8 mouse cellular contexts compared by ENCODE assay signal in genomic region chr2:154507566-154508283, GRCm38 (mm10). TPM values are rescaled to one million over a fixed set of nuclear protein-coding genes. Genes with fewer than 3 reads are reported as not detected.
DNase-seq lines count a peak whose midpoint lies in the region; ATAC-seq and TF ChIP-seq lines count a peak whose summit lies in the region.

No protein-coding gene starts in this region.

- H3K9ac ChIP-seq in heart, embryonic 12.5 days = no peak overlapping the region; the same call in 1 of the 2 replicates
- no peak overlapping the region for H3K9ac ChIP-seq in ES-E14 (ENCODE audit: insufficient read depth, low read depth, low read length, poor library complexity, severe bottlenecking)
- no peak overlapping the region for H3K9ac ChIP-seq in intestine, postnatal 0 days (ENCODE audit: low read depth, low read length)
- no peak overlapping the region for H3K9ac ChIP-seq in hindbrain, embryonic 14.5 days

- peak; percentile 53; the same call in 1 of the 2 replicates for ATAC-seq in heart, embryonic 12.5 days (ENCODE audit: insufficient number of reproducible peaks, low FRiP score)
- peak; percentile 49; the same call in 1 of the 2 replicates for ATAC-seq in intestine, postnatal 0 days
- ATAC-seq in hindbrain, embryonic 14.5 days (ENCODE audit: low FRiP score) = no peak

- no peak overlapping the region for H3K4me3 ChIP-seq in heart, embryonic 12.5 days
- no peak overlapping the region for H3K4me3 ChIP-seq in heart, embryonic 10.5 days
- no peak overlapping the region for H3K4me3 ChIP-seq in ES-E14 (ENCODE audit: insufficient read depth in 1 of 2, low read depth in 1 of 2, low read length in 2 of 2, poor library complexity in 1 of 2, severe bottlenecking in 1 of 2)
- no peak overlapping the region for H3K4me3 ChIP-seq in intestine, postnatal 0 days (ENCODE audit: low read depth, low read length)
- no peak overlapping the region for H3K4me3 ChIP-seq in hindbrain, embryonic 14.5 days (replicated peaks; ENCODE audit: low read length)

- peaks cover 71% of the 10 kb centered on the region for H3K36me3 ChIP-seq in heart, embryonic 12.5 days
- peaks cover 50% of the 10 kb centered on the region for H3K36me3 ChIP-seq in heart, embryonic 10.5 days
- peaks cover 10% of the 10 kb centered on the region for H3K36me3 ChIP-seq in ES-E14 (ENCODE audit: control insufficient read depth, insufficient read depth, low read length, poor library complexity, severe bottlenecking)
- H3K36me3 ChIP-seq in intestine, postnatal 0 days (ENCODE audit: control insufficient read depth, insufficient read depth) = peaks cover 30% of the 10 kb centered on the region
- H3K36me3 ChIP-seq in hindbrain, embryonic 14.5 days (replicated peaks; ENCODE audit: control insufficient read depth, insufficient read depth) = peaks cover 61% of the 10 kb centered on the region

- no peak overlapping the region for H3K4me2 ChIP-seq in heart, embryonic 12.5 days
- no peak overlapping the region for H3K4me2 ChIP-seq in intestine, postnatal 0 days (replicated peaks; ENCODE audit: low read depth)
- H3K4me2 ChIP-seq in hindbrain, embryonic 14.5 days (replicated peaks) = no peak overlapping the region

- H3K4me1 ChIP-seq in heart, embryonic 12.5 days (replicated peaks) = peaks cover 7% of the 10 kb centered on the region
- peaks cover 4% of the 10 kb centered on the region; the same call in 1 of the 2 replicates for H3K4me1 ChIP-seq in heart, embryonic 10.5 days
- H3K4me1 ChIP-seq in ES-E14 (ENCODE audit: control insufficient read depth in 2 of 2, insufficient read depth in 2 of 2, low read length in 2 of 2, poor library complexity in 1 of 2) = peaks cover 0 to 2% of the 10 kb centered on the region in 2 experiments; a peak in 1 of 4 replicates
- no peaks in the 10 kb centered on the region for H3K4me1 ChIP-seq in intestine, postnatal 0 days (replicated peaks; ENCODE audit: control insufficient read depth, insufficient read depth, low read length)
- H3K4me1 ChIP-seq in hindbrain, embryonic 14.5 days (replicated peaks; ENCODE audit: control insufficient read depth, insufficient read depth, low read length) = no peaks in the 10 kb centered on the region

- 59% methylated on average over 9 of the region's 9 CpGs for WGBS in heart, embryonic 12.5 days
- WGBS in heart, embryonic 10.5 days = 70% methylated on average over 9 of the region's 9 CpGs
- 61% methylated on average over 9 of the region's 9 CpGs for WGBS in intestine, postnatal 0 days
- WGBS in hindbrain, embryonic 14.5 days = 79% methylated on average over 9 of the region's 9 CpGs

- H3K9me3 ChIP-seq in heart, embryonic 12.5 days (replicated peaks) = no peaks in the 10 kb centered on the region
- H3K9me3 ChIP-seq in heart, embryonic 10.5 days = no peaks in the 10 kb centered on the region
- H3K9me3 ChIP-seq in ES-E14 (ENCODE audit: control insufficient read depth, insufficient read depth, low read depth, low read length) = no peaks in the 10 kb centered on the region
- no peaks in the 10 kb centered on the region for H3K9me3 ChIP-seq in intestine, postnatal 0 days (ENCODE audit: control insufficient read depth)
- no peaks in the 10 kb centered on the region for H3K9me3 ChIP-seq in hindbrain, embryonic 14.5 days (ENCODE audit: control insufficient read depth, low read length)

- TF ChIP-seq CTCF in intestine, postnatal 0 days (IDR thresholded peaks at IDR 0.05; ENCODE audit: low read depth) = peak; percentile 67

- H3K27ac ChIP-seq in heart, embryonic 12.5 days (ENCODE audit: poor library complexity, severe bottlenecking) = no peak overlapping the region; the same call in 1 of the 2 replicates
- H3K27ac ChIP-seq in heart, embryonic 10.5 days = no peak overlapping the region; the same call in 1 of the 2 replicates
- H3K27ac ChIP-seq in ES-E14 (ENCODE audit: insufficient read depth, low read depth, low read length, poor library complexity, severe bottlenecking) = peak overlapping the region; percentile 16; the same call in 1 of the 2 replicates
- no peak overlapping the region for H3K27ac ChIP-seq in intestine, postnatal 0 days (ENCODE audit: low read depth, low read length)
- H3K27ac ChIP-seq in hindbrain, embryonic 14.5 days = no peak overlapping the region

- in situ Hi-C loops in ES-E14 (cut with MboI; ENCODE audit: low sequenced_read_pairs in 2 of 2, unreplicated experiment in 2 of 2) = no loop called here

- DNase-seq in heart, embryonic 10.5 days (ENCODE audit: low spot score) = no peak
- DNase-seq in ES-E14 (ENCODE audit: low read depth, low spot score) = no peak
- peak; percentile 65 for DNase-seq in cerebellum, adult 11-12 months
- DNase-seq in lung, adult 18-20 months = peak; percentile 28 to 48
- DNase-seq in yolk sac, embryonic 10.5 days (ENCODE audit: low spot score) = peak; percentile 64
- DNase-seq in hindbrain, embryonic 14.5 days (ENCODE audit: low spot score) = no peak

- no peaks in the 10 kb centered on the region for H3K27me3 ChIP-seq in heart, embryonic 12.5 days (replicated peaks)
- H3K27me3 ChIP-seq in heart, embryonic 10.5 days (ENCODE audit: insufficient read depth, poor library complexity, severe bottlenecking) = no peaks in the 10 kb centered on the region
- no peaks in the 10 kb centered on the region for H3K27me3 ChIP-seq in intestine, postnatal 0 days (replicated peaks; ENCODE audit: control insufficient read depth, insufficient read depth, low read length)
- H3K27me3 ChIP-seq in hindbrain, embryonic 14.5 days (ENCODE audit: control insufficient read depth, insufficient read depth, low read length) = no peaks in the 10 kb centered on the region

TF ChIP-seq in ES-E14, 5 proteins besides CTCF, POLR2A, EP300 and RAD21:
- TF ChIP-seq ZC3H11A (IDR thresholded peaks at IDR 0.05; ENCODE audit: borderline replicate concordance, low read depth, low read length) (no peak), ZNF384 (IDR thresholded peaks at IDR 0.05; ENCODE audit: low read depth, low read length) (no peak), MAFK (IDR thresholded peaks at IDR 0.05; ENCODE audit: insufficient read depth, low read depth, low read length) (peak; percentile 83)

RNA-seq across cellular contexts. Expression of gene 1700003F12Rik, which starts 39.2 kb away (rescaled TPM):
- polyA plus RNA-seq in heart, embryonic 12.5 days (2016; fragmentation: Nextera tagmentation; extraction: Ambion mirVana) = 0.48 and 0.78 TPM in 2 replicates
- 1.2 and 1.5 TPM in 2 replicates for polyA plus RNA-seq in heart, embryonic 10.5 days (2016; fragmentation: Nextera tagmentation; extraction: Ambion mirVana)
- 1.7 and 1.9 TPM in 2 replicates for total RNA-seq in ES-E14 (2012; rRNA removed)
- polyA plus RNA-seq in intestine, postnatal 0 days (2015; fragmentation: Nextera tagmentation; extraction: Ambion mirVana) = 1.6 and 2.2 TPM in 2 replicates
- polyA plus RNA-seq in hindbrain, embryonic 14.5 days (2014; fragmentation: Nextera tagmentation; extraction: Ambion mirVana) = 1.5 and 1.6 TPM in 2 replicates

RNA-seq across cellular contexts. Expression of gene Actl10, which starts 43.9 kb away (rescaled TPM):
- 0.13 and 0.15 TPM in 2 replicates for polyA plus RNA-seq in heart, embryonic 12.5 days (2016; fragmentation: Nextera tagmentation; extraction: Ambion mirVana)
- polyA plus RNA-seq in heart, embryonic 10.5 days (2016; fragmentation: Nextera tagmentation; extraction: Ambion mirVana) = 0.31 and 0.43 TPM in 2 replicates
- total RNA-seq in ES-E14 (2012; rRNA removed) = 0.45 and 1.2 TPM in 2 replicates
- not detected in 2 replicates for polyA plus RNA-seq in intestine, postnatal 0 days (2015; fragmentation: Nextera tagmentation; extraction: Ambion mirVana)
- polyA plus RNA-seq in hindbrain, embryonic 14.5 days (2014; fragmentation: Nextera tagmentation; extraction: Ambion mirVana) = 0.12 and 0.22 TPM in 2 replicates

RNA-seq across cellular contexts. Expression of gene Necab3, which starts 51.0 kb away (rescaled TPM):
- 0.27 and 0.87 TPM in 2 replicates for polyA plus RNA-seq in heart, embryonic 12.5 days (2016; fragmentation: Nextera tagmentation; extraction: Ambion mirVana)
- 0.94 and 1.6 TPM in 2 replicates for polyA plus RNA-seq in heart, embryonic 10.5 days (2016; fragmentation: Nextera tagmentation; extraction: Ambion mirVana)
- 5.8 and 9.5 TPM in 2 replicates for total RNA-seq in ES-E14 (2012; rRNA removed)
- 0.29 and 0.58 TPM in 2 replicates for polyA plus RNA-seq in intestine, postnatal 0 days (2015; fragmentation: Nextera tagmentation; extraction: Ambion mirVana)
- polyA plus RNA-seq in hindbrain, embryonic 14.5 days (2014; fragmentation: Nextera tagmentation; extraction: Ambion mirVana) = 13.6 and 15.2 TPM in 2 replicates

Comparison
In these comparisons a context has a peak if more than half of its experiments do, and no peak if none do; other contexts are left out.
1. DNase-seq: peak in cerebellum, adult 11-12 months (single experiment), lung, adult 18-20 months (2 of 2) and yolk sac, embryonic 10.5 days (single experiment); none in heart, embryonic 10.5 days (single experiment), ES-E14 (single experiment) and hindbrain, embryonic 14.5 days (single experiment).